13 mouse cellular contexts compared by ENCODE assay signal in the genomic region with DNA sequence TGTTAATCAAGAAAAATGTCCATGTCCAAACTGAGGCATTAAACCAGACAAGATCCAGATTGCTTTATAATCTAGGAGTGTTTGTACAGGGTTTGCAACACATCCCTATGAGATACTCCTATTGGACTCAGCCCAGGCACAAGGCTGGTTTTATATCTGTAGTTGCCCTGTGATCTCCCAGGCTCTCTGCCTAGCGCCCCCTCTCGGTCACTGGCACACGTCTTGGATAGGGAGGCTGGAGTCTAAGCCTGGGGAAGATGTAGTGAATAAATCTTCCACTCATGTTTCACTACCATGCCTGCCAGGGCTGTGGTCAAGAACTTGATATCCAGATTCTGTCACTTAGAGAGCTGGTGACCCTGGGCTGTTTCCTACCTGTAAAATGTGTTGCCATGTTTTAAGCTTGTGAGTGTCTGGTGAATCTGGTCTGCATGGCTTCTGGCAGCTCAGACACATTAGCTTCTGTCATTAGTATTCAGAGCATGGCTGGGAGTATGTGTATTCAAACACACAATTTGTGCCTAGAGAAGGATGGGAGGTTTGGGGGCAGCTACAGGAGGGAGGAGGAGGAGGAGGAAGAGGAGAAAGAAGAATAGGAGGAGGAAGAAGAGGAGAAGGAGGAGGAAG.
A peak's percentile ranks its signal among the peaks of the same experiment; 100 is the strongest.
DNase-seq lines count a peak whose midpoint lies in the region; ATAC-seq and TF ChIP-seq lines count a peak whose summit lies in the region.
"Had no signal": no experiment of that assay in that cellular context is flagged by ENCODE, and none has a peak within 500 bp of the region (broad histone marks: within the 10 kb centered on the region; RNA-seq: fewer than 3 reads in every experiment).

No protein-coding gene starts in this region.

- no peak overlapping the region for H3K27ac ChIP-seq in forebrain, embryonic 14.5 days (ENCODE audit: low read depth, low read length)
- H3K27ac ChIP-seq in forebrain, embryonic 10.5 days = no peak overlapping the region
- no peak overlapping the region for H3K27ac ChIP-seq in liver, embryonic 14.5 days
- H3K27ac ChIP-seq: limb, embryonic 15.5 days; midbrain, embryonic 12.5 days; neural tube, embryonic 13.5 days had no signal

- peak; percentile 31 for DNase-seq in forebrain, embryonic 14.5 days (ENCODE audit: low spot score)
- no peak for DNase-seq in forebrain, embryonic 10.5 days (ENCODE audit: extremely low spot score, low spot score)
- no peak for DNase-seq in liver, embryonic 14.5 days (ENCODE audit: low read depth in 3 of 3, low spot score in 3 of 3)
- DNase-seq in liver = no peak
- DNase-seq in thymus, postnatal 4 days = peak; percentile 32
- no peak for DNase-seq in thymus, adult 18-20 months
- DNase-seq in c-Kit-positive CD71-positive TER-119-positive erythroid progenitor cells, embryonic 14.5 days (ENCODE audit: low spot score) = no peak
- DNase-seq in left cerebral cortex, adult 11 months (ENCODE audit: low spot score) = no peak
- DNase-seq: layer of hippocampus, postnatal 36 days had no signal

- no peaks in the 10 kb centered on the region for H3K27me3 ChIP-seq in forebrain, embryonic 14.5 days (replicated peaks; ENCODE audit: control insufficient read depth, insufficient read depth, low read length)
- no peaks in the 10 kb centered on the region for H3K27me3 ChIP-seq in forebrain, embryonic 10.5 days (ENCODE audit: poor library complexity, severe bottlenecking)
- H3K27me3 ChIP-seq in liver, embryonic 14.5 days (ENCODE audit: control insufficient read depth, insufficient read depth, low read length) = no peaks in the 10 kb centered on the region
- H3K27me3 ChIP-seq: neural tube, embryonic 13.5 days had no signal

- WGBS in forebrain, embryonic 14.5 days = 78% methylated on average over 3 of the region's 3 CpGs
- WGBS in forebrain, embryonic 10.5 days = 87% methylated on average over 3 of the region's 3 CpGs
- WGBS in liver, embryonic 14.5 days (ENCODE audit: insufficient replicate concordance) = 32% methylated on average over 3 of the region's 3 CpGs

- peak; percentile 31 for TF ChIP-seq CTCF in liver, embryonic 14.5 days (IDR thresholded peaks at IDR 0.05; ENCODE audit: low read depth)

- TF ChIP-seq EP300 in liver, embryonic 14.5 days (IDR thresholded peaks at IDR 0.05; ENCODE audit: low read depth) = no peak

- H3K9ac ChIP-seq in forebrain, embryonic 14.5 days (ENCODE audit: low read length) = no peak overlapping the region
- no peak overlapping the region for H3K9ac ChIP-seq in liver, embryonic 14.5 days (replicated peaks)
- H3K9ac ChIP-seq: limb, embryonic 15.5 days; midbrain, embryonic 12.5 days; neural tube, embryonic 13.5 days had no signal

- no peak for ATAC-seq in forebrain, embryonic 14.5 days
- no peak for ATAC-seq in liver, embryonic 14.5 days (ENCODE audit: insufficient read depth)

- H3K4me1 ChIP-seq in forebrain, embryonic 14.5 days (ENCODE audit: control insufficient read depth, insufficient read depth, low read length) = peaks cover 10% of the 10 kb centered on the region; the same call in 1 of the 2 replicates
- H3K4me1 ChIP-seq in forebrain, embryonic 10.5 days = peaks cover 23% of the 10 kb centered on the region
- H3K4me1 ChIP-seq in liver, embryonic 14.5 days (replicated peaks; ENCODE audit: control insufficient read depth in 2 of 2, insufficient read depth in 2 of 2, low read length in 1 of 2) = no peaks in the 10 kb centered on the region

- H3K36me3 ChIP-seq in forebrain, embryonic 14.5 days (ENCODE audit: control insufficient read depth, insufficient read depth, low read length) = no peaks in the 10 kb centered on the region
- no peaks in the 10 kb centered on the region for H3K36me3 ChIP-seq in forebrain, embryonic 10.5 days (replicated peaks)
- no peaks in the 10 kb centered on the region for H3K36me3 ChIP-seq in liver, embryonic 14.5 days (replicated peaks; ENCODE audit: control insufficient read depth, insufficient read depth, low read depth)
- H3K36me3 ChIP-seq: limb, embryonic 15.5 days; midbrain, embryonic 12.5 days; neural tube, embryonic 13.5 days had no signal

- no peak overlapping the region for H3K4me3 ChIP-seq in forebrain, embryonic 14.5 days (ENCODE audit: low read depth, low read length)
- no peak overlapping the region for H3K4me3 ChIP-seq in forebrain, embryonic 10.5 days
- H3K4me3 ChIP-seq in liver, embryonic 14.5 days (ENCODE audit: insufficient read depth in 1 of 2, low read depth in 2 of 2, low read length in 2 of 2) = no peak overlapping the region
- H3K4me3 ChIP-seq: erythroblast, embryonic 14.5 days; limb, embryonic 15.5 days; midbrain, embryonic 12.5 days; neural tube, embryonic 13.5 days had no signal

- H3K4me2 ChIP-seq in forebrain, embryonic 14.5 days (ENCODE audit: low read length) = no peak overlapping the region
- H3K4me2 ChIP-seq in liver, embryonic 14.5 days (ENCODE audit: low read depth) = no peak overlapping the region
- H3K4me2 ChIP-seq: limb, embryonic 15.5 days; midbrain, embryonic 12.5 days; neural tube, embryonic 13.5 days had no signal

- H3K9me3 ChIP-seq in forebrain, embryonic 14.5 days (replicated peaks; ENCODE audit: control insufficient read depth, low read length) = no peaks in the 10 kb centered on the region
- H3K9me3 ChIP-seq in forebrain, embryonic 10.5 days = no peaks in the 10 kb centered on the region
- no peaks in the 10 kb centered on the region for H3K9me3 ChIP-seq in liver, embryonic 14.5 days (ENCODE audit: control insufficient read depth, low read length)
- H3K9me3 ChIP-seq: limb, embryonic 15.5 days; midbrain, embryonic 12.5 days; neural tube, embryonic 13.5 days had no signal

Comparison
In these comparisons a context has a peak if more than half of its experiments do, and no peak if none do; other contexts are left out.
1. DNase-seq: peak in forebrain, embryonic 14.5 days (single experiment) and thymus, postnatal 4 days (single experiment); none in forebrain, embryonic 10.5 days (single experiment), liver, embryonic 14.5 days (0 of 3), liver (single experiment), thymus, adult 18-20 months (0 of 2), c-Kit-positive CD71-positive TER-119-positive erythroid progenitor cells, embryonic 14.5 days (single experiment) and left cerebral cortex, adult 11 months (single experiment).